Mouse (Mus musculus): ENCODE measurements at regions not wholly inside any gene's neighbourhood (a gene's known extent, or its start where the extent isn't known, plus 50 kb on each side); places are given as distances from the start of the nearest gene placed in this dataset.
"Not testable (repeated sequence)": the region's sequence is repeated elsewhere in the genome, so short reads cannot be mapped to it uniquely, and the experiment has no call there.

GRCm38 (mm10) chr16:30190935-30191514 lies 76.3 kb downstream of the Cpn2 start:
- no peak for DNase-seq

DNA sequence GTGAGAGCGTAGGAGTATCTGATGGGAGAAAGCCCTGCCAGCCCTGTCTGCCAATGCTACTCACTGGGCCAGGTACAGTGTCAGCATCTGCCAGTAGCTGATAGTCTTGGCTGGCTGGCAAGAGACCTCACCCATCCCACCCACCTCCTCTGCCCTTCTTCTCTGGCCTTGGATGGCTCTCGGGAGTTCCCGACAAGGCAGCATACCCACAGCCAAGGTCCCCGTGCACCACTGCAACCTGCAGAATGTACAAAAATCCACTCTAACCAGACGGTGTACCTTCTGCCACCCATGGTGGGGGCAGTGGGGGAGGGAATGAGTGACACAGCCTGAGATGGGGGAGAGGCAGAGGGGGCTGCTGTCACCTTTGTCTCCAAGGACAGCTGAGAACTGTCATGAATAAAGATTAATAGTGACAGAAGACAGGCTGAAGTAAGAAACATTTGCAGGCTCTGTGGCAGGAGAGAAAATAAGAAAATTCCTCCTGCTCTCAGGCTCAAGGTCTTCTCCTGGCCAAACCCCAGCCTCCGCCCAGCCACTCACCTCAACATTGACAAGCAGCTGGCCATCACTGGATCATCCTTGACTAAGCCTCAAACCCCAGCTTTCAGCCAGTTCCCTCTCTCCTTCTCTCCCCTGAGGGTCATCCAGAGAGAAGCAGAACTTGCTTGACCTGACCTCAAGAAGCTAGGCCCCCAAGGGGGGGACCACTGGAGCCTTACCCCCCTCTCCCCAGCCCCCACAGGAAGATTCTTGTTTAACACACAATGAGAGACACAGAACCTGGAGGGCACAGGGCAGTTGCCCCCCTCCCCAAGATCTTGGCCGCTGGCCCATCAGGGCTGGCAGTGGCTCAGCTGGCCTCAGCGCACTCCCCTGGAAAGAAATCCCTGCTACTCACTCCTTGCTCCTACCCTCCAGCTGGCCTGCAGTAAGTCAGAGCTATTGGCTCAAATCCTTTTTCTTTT lies 73.7 kb downstream of the Cpn2 start:
- DNase-seq: peak; percentile 71 to 76

DNA sequence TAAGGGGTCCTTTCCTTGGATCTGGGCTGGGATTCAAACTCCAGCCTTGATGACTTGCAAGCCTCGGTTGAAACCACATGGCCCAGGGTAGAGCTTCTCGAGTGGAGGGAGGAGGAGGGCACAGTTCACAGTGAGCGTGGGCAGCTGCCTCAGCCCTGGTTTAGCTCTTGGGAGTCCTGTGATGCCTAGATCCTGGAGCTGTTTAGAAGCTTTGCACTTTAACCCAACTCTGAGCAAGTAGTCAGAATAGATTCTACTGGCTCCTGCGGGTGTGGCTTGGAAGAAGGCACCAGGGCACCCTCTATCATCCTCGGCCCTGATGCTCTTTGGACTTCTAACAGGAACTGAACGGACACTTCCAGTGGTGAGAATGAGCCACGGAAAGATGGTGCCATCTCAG lies 72.5 kb downstream of the Cpn2 start:
- DNase-seq: no peak

DNA sequence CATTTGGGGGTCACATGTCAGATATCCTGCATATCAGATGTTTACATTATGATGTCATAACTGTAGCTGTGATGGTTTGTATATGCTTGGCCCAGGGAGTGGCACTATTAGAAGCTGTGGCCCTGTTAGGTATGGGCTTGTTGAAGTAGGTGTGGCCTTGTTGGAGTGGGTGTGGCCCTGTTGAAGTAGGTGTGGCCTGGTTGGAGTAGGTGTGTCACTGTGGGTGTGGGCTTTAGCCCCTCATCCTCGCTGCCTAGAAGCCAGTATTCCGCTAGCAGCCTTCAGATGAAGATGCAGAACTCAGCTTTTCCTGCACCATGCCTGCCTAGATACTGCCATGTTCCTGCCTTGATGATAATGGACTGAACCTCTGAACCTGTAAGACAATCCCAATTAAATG lies 71.4 kb downstream of the Cpn2 start:
- not testable (repeated sequence) for DNase-seq

GRCm38 (mm10) chr16:30197351-30197750 lies 69.9 kb downstream of the Cpn2 start:
- no peak for DNase-seq

- no peak for DNase-seq
Observed at GRCm38 (mm10) chr16:30199836-30200235, 67.5 kb downstream of the Cpn2 start.

DNA sequence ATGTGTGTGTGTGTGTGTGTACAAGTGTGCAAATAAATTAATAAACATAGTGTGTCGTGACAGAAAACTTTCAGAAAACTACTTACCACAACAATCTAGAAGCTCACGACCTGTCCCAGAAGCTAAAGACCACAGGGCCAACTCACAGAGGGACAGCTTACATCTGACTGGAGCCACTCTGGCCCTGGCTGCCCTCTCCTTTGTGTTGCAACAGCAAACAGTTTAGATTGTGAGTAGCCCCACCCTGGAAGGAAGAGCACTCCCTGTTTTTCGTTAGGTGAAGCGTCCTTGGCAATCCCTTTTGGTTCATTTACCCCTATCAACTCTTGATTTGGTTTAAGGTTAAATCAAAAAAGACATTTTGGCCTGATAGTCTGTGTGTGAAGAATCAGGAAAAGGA lies 63.2 kb downstream of the Cpn2 start:
- DNase-seq: no peak

GRCm38 (mm10) chr16:30205314-30205815 lies 61.9 kb downstream of the Cpn2 start:
- no peak for DNase-seq

GRCm38 (mm10) chr16:30205816-30206356 lies 61.4 kb downstream of the Cpn2 start:
- no peak for DNase-seq

All from adrenal gland, postnatal 36 days (tissue).